Mouse (Mus musculus) cerebellum, postnatal 14 days (tissue): ENCODE results near the gene Steap1.

Experiments
- DNase-seq, 2 experiments: peaks; one replicate each; pipeline ENCODE4 v3.0.0; 2021; ENCODE audit warnings: mixed read lengths in 2 of 2

The Steap1 gene

DNA sequence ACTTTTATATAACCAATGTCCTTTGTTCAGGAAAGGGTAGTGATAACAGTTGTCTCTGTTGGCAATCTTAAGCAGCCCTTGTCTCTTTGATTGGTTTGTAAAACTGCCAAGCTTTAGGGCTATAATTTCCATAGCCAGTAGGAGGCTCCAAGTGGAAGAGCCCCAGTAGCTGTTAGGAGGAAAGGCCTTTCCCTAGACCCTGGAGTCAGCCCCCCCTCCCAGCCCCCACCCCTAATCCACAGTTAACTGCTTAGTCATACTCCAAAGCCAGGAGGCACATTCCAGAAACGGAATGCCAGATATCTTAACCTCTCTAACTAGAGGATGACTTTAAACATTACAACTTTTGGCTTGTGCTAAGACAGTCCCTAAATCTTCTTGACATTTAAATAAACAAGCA lies 62.2 kb downstream of the Steap1 start:
- no peak for DNase-seq
